Mouse (Mus musculus) liver (tissue): ENCODE results near the gene Tpsg1.

ENCODE experiments used
- DNase-seq: peaks from one replicate; pipeline ENCODE4 v3.0.0-alpha.2; 2020; ENCODE audit warnings: mixed read lengths

Tpsg1 gene

DNA sequence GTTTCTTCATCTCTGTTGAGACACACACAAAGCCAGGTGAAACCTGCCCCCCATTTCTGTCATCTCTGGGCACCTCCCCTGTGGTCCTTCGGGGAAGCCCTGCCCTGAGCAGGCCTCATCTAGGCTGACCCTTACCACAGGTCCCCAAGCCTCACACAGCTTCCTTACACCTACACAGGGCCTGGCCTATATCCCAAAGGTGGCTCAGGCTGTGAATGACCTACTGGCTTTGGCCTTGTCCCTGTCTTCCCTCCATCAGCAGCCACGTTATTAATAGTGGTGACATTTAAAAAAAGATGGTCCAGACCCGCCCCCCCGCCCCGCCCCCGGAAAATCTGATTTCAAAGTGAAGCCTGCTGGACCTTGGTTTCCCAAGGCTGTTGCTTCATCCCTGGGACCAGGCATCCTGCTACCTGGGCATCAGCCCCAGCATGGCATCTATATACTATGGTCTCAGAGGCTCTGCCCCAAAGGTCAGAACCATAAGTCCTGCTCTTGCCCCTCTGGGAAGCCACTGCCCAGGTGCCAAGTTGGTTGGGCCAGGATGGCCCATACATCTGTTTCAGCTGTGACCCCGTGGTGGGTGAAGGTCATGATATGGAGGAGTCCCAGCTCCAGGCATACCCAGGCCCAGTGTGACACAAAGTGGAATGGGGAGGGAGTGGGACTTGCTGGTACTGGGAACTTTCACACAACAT, 39.4 kb downstream of the Tpsg1 start:
- no peak for DNase-seq

DNA sequence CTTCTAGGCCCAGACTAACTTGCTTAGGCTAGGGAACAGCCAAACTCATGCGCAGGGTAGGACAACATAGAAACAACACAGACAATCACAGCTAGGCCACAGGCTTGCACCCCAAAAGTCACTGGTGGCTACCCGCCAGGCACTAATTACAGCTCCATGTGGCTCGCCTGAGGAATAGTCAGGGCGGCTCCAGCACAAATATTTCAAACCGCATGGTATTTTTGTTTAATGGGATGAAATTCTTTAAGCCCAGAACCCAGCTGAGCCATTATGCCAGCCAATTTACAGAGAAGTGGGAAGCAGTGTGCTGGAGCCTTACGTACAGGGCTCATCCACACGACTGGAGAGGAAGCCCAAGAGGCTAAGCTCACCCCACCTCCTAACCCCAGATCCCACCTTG, 40.5 kb downstream of the Tpsg1 start:
- no peak for DNase-seq

DNA sequence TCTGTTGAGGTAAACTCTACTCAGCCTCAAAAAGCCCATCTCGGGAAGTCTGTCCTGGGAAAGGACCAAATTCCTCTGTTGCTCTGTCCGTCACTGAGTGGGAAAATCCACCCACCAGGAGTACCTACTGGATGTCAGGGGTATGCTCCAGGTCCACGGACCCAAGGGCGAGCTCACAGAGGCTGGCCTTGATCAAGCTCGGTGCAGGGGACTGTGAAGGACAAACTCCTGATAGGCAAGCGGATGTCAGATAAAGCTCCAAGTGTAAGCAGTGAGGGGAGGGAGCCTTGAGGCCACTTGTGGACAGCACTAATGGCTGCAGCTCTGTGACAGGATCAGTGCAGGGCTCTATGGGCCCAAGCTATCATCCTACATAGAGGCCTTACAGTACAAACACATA, 41.1 kb downstream of the Tpsg1 start:
- DNase-seq: no peak

DNA sequence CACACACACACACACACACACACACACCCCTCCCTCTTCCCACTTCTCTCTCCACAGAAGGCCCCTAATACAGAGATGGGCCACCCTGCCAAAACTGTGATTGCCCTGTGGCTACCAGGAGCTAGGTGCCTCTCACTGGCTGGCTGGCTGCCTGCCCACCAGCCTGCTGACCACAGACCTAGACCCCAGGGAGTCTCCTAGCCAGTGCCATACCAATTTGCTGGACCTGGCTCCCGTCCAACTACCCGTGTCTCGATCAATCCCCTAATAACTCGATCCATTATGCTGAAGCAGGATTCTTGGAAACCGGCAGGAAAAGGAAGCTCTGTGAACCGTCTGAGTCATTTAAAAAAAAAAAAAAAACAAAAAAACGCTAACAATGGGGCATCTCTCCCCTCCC, 41.7 kb downstream of the Tpsg1 start:
- no peak for DNase-seq

DNA sequence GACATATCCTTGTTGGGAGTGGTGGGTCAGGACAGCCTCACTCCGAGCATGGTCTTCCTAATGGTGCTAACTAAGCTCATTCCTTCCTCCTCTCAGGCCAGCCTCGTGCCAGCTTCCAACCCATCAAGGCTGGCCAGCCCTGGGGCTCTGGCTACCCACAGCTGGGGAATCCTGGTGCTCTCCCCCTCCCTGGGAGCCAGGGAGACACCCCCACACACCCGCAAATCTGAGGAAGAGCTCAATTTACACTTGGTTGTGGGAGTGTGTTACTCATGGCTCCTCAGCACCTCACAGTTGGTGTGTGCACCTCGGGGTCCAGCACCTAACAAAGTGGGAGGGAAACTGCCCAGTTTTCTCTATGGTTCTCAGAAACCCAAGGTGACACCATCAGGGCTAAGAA, 42.2 kb downstream of the Tpsg1 start:
- no peak for DNase-seq

DNA sequence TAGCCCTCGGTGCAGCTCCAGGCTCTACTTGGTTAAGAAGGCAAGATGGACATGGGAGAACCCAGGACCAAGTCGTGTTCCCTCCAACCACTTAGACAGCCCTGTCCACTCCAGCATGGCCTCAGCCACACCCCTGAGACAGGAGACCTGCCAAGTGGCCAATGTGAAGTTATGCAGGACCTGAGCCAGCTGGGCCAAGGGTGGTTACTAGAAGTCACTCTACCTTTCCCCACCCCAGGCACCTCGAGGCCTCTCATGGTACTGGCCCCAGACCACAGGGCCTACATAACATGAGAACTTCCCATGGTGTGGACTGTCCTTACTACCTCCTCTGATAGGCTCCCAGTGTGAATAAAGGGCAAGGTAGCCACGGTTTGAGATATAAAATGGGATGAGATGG, 45.1 kb downstream of the Tpsg1 start:
- no peak for DNase-seq

DNA sequence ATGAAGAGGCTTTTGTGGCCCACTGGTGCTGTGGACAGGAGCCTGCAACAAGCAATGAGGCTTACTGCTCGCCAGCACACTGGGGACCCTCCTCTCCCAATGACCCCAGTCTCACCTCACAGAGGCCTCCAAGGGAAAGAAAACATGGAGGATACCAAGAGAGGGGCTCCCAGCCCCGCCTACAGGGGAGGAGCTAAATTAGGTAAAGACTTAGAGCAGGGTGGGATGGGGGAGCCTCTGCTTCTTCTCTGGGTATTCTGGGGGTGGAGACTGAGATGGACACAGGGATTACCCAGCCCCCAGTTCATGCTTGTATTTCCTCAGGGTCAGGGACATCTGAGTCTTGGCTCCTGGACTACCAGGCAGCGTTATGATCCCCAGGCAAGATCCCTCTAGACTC, 45.8 kb downstream of the Tpsg1 start:
- DNase-seq: no peak

DNA sequence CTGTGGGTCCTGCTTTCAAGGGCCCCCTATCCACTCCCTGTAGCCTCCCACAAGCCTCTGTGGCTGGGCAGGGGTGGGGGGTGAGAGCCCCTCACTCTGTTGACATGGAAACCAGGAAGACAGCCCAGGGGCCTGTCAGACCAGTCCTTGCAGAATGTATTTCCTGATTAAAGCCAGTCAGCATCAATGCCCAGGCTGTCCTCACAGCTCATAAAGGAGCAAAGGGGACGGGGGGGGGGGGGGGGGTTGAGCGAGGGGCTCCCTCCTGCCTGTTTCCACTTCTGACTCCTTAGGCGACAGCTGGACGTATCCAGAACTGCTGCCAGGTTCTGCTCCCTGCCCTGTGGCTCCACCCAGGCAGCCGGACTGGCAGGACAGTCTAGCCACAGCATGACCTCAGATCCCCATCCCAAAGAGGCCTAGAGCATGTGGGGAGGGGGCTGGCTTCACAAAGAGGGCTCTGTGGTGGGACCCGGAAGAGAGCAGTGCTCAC, 46.4 kb downstream of the Tpsg1 start:
- DNase-seq: no peak

DNA sequence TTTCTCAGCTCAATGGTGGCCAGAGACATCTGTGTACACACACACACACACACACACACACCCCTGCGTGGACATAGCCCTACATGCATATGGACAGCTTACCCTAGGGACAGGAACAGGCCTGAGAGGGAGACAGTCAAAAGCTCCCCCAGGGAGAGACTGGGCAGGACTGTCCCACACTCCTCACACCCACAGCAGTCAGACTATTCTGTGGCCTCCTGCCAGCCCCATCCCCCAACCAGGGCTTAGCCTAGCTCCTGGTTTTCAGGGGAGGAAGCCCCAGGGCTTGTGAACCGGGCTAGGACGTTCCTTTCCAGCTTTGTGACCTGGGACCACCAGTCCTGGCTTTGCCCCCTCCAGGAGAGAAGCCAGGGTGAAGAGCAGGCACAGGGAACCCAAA, 47.1 kb downstream of the Tpsg1 start:
- peak; percentile 27 for DNase-seq

DNA sequence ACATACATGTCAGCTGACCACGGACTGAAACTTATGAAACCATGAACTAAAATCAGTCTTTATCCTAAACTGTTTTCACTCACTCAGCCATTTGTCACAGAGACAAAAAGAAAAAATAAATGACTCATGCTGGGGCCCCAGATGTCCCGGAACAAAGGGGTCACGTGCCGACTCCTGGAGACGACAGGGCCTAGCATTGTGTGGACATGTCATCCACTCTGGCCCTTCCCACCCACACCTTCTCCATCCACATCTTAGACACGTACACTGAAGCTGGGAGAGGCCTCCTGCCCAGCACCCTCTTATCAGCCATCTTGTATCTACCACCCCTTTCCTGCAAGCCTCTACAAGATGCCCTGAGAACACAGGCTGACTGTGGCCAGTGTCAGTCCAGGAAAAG, 48.9 kb downstream of the Tpsg1 start:
- no peak for DNase-seq

DNA sequence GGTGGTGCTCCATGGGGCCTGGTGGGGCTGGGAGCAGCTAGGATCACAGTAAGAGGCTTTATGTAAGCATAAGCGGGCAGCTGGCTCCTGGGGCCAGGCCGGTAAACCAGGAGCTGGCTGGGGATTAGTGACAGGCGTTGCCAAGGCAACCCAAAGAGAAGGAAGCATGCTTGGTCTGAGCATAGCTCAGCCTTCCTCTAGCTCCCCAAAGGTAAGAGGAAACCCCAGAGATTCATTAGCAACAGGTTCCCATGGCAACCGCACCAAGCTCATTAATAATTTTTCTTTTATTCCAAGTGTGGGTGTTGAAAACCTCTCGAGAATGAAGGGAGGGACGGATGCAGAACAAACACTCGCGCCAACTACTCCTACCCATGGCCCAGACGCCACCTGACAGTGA, 49.9 kb downstream of the Tpsg1 start:
- no peak for DNase-seq

DNA sequence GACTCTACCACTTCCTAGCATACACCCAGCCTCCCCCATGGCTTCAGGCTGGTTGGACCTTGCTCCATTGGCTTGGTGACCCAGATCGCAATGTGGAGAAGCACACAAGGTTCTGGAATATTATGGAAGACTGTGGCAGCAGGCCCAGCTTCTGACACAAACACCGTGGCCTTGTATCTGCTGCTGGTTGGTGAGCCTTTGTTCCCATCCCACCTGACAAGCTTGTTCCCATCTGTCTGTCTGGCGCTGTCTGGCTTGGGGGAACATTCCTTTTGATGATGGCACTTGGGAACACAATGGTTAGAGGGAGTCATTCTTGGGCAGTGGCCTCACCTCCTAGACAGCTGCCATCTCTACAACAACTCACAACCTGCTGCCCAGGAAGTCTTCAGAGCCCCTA, 51.9 kb downstream of the Tpsg1 start:
- DNase-seq: no peak
